Mouse (Mus musculus) heart, adult 11 months (tissue): ENCODE results near the gene Tle2.

Experiments used
- DNase-seq: peaks from one replicate; pipeline ENCODE4 v3.0.0; 2022

Gene Tle2

GRCm38 (mm10) chr10:81553807-81554755, 20.3 kb upstream of the Tle2 start:
- no peak for DNase-seq

GRCm38 (mm10) chr10:81556282-81556681, 18.1 kb upstream of the Tle2 start:
- no peak for DNase-seq

- DNase-seq: no peak
Observed at GRCm38 (mm10) chr10:81557491-81557890, 16.9 kb upstream of the Tle2 start.

- DNase-seq: peak; percentile 99
Observed at GRCm38 (mm10) chr10:81559163-81559626, 15.2 kb upstream of the Tle2 start, which contains the start of gene Aes. Gene Aes, plus strand, starts transcription at chr10:81559488.

GRCm38 (mm10) chr10:81559627-81560539, 14.5 kb upstream of the Tle2 start:
- peak; percentile 99 for DNase-seq

GRCm38 (mm10) chr10:81560719-81561459, 13.5 kb upstream of the Tle2 start:
- peak; percentile 97 for DNase-seq

- peak; percentile 92 for DNase-seq
Observed at GRCm38 (mm10) chr10:81562411-81562810, 11.9 kb upstream of the Tle2 start.

GRCm38 (mm10) chr10:81563481-81563880, 10.9 kb upstream of the Tle2 start:
- peak; percentile 94 for DNase-seq

GRCm38 (mm10) chr10:81564216-81564615, 10.1 kb upstream of the Tle2 start:
- peak; percentile 97 for DNase-seq

- peak; percentile 96 for DNase-seq
Observed at GRCm38 (mm10) chr10:81564734-81565133, 9.6 kb upstream of the Tle2 start.

- peak; percentile 92 for DNase-seq
Observed at GRCm38 (mm10) chr10:81565257-81566228, 8.8 kb upstream of the Tle2 start.

- peak; percentile 95 for DNase-seq
Observed at GRCm38 (mm10) chr10:81568381-81569191, 5.8 kb upstream of the Tle2 start.

- DNase-seq: no peak
Observed at GRCm38 (mm10) chr10:81569507-81570237, 4.7 kb upstream of the Tle2 start.

- DNase-seq: no peak
Observed at GRCm38 (mm10) chr10:81570238-81570800, 4.0 kb upstream of the Tle2 start.

- peak; percentile 99 for DNase-seq
Observed at GRCm38 (mm10) chr10:81570831-81571500, 3.4 kb upstream of the Tle2 start.

GRCm38 (mm10) chr10:81571501-81571876, 2.9 kb upstream of the Tle2 start:
- peak; percentile 100 for DNase-seq

- DNase-seq: peak; percentile 95
Observed at GRCm38 (mm10) chr10:81572133-81572671, 2.2 kb upstream of the Tle2 start.

- DNase-seq: peak; percentile 98
Observed at GRCm38 (mm10) chr10:81572975-81573374, 1.4 kb upstream of the Tle2 start.
